10 mouse cellular contexts compared by ENCODE assay signal in genomic region chr10:81389373-81389772, GRCm38 (mm10). TPM values are rescaled to one million over a fixed set of nuclear protein-coding genes. Genes with fewer than 3 reads are reported as not detected.
A peak's percentile ranks its signal among the peaks of the same experiment; 100 is the strongest.
DNase-seq lines count a peak whose midpoint lies in the region; ATAC-seq and TF ChIP-seq lines count a peak whose summit lies in the region.
"Had no signal": no experiment of that assay in that cellular context is flagged by ENCODE, and none has a peak within 500 bp of the region (broad histone marks: within the 10 kb centered on the region; RNA-seq: fewer than 3 reads in every experiment).

No protein-coding gene starts in this region.

- DNase-seq in forebrain, embryonic 10.5 days (ENCODE audit: extremely low spot score, low spot score), result no peak
- no peak for DNase-seq in lung, postnatal 0 days (ENCODE audit: low spot score)
- DNase-seq in right cerebral cortex, adult 18-20 months, result no peak
- no peak for DNase-seq in cerebellum, adult 11-12 months

- H3K36me3 ChIP-seq in forebrain, embryonic 10.5 days (replicated peaks), result peaks cover 48% of the 10 kb centered on the region
- peaks cover 22% of the 10 kb centered on the region for H3K36me3 ChIP-seq in forebrain, embryonic 15.5 days
- peaks cover 27% of the 10 kb centered on the region for H3K36me3 ChIP-seq in lung, embryonic 15.5 days
- no peaks in the 10 kb centered on the region; the same call in none of the 2 replicates for H3K36me3 ChIP-seq in lung, postnatal 0 days (ENCODE audit: insufficient read depth, low read length)
- peaks cover 46% of the 10 kb centered on the region for H3K36me3 ChIP-seq in heart, embryonic 13.5 days
- H3K36me3 ChIP-seq in neural tube, embryonic 13.5 days, result peaks cover 41% of the 10 kb centered on the region

- H3K9ac ChIP-seq in forebrain, embryonic 15.5 days (replicated peaks), result no peak overlapping the region
- peak overlapping the region; percentile 15; the same call in 1 of the 2 replicates for H3K9ac ChIP-seq in lung, embryonic 15.5 days
- no peak overlapping the region for H3K9ac ChIP-seq in lung, postnatal 0 days (replicated peaks; ENCODE audit: low read depth)
- H3K9ac ChIP-seq in heart, embryonic 13.5 days, result peak overlapping the region; percentile 69
- peak overlapping the region; percentile 49 for H3K9ac ChIP-seq in neural tube, embryonic 13.5 days
- H3K9ac ChIP-seq: liver, embryonic 14.5 days had no signal

- no peak for TF ChIP-seq EP300 in lung, postnatal 0 days (IDR thresholded peaks at IDR 0.05)

- H3K4me2 ChIP-seq in forebrain, embryonic 15.5 days (replicated peaks), result no peak overlapping the region
- H3K4me2 ChIP-seq in lung, embryonic 15.5 days, result no peak overlapping the region
- no peak overlapping the region for H3K4me2 ChIP-seq in lung, postnatal 0 days (replicated peaks; ENCODE audit: low read depth, low read length)
- H3K4me2 ChIP-seq in heart, embryonic 13.5 days, result no peak overlapping the region
- H3K4me2 ChIP-seq in neural tube, embryonic 13.5 days, result no peak overlapping the region

- ATAC-seq in forebrain, embryonic 15.5 days (replicated peaks), result no peak
- ATAC-seq in lung, embryonic 15.5 days (ENCODE audit: borderline replicate concordance, extremely low read depth, low FRiP score, low TSS enrichment), result no peak
- ATAC-seq in lung, postnatal 0 days, result no peak
- ATAC-seq in heart, embryonic 13.5 days (ENCODE audit: extremely low read depth, insufficient number of reproducible peaks, low FRiP score, low TSS enrichment), result no peak
- ATAC-seq in neural tube, embryonic 13.5 days (ENCODE audit: low read depth), result no peak

- no peaks in the 10 kb centered on the region for H3K9me3 ChIP-seq in forebrain, embryonic 10.5 days
- H3K9me3 ChIP-seq in forebrain, embryonic 15.5 days, result no peaks in the 10 kb centered on the region
- no peaks in the 10 kb centered on the region for H3K9me3 ChIP-seq in lung, embryonic 15.5 days
- no peaks in the 10 kb centered on the region for H3K9me3 ChIP-seq in lung, postnatal 0 days (ENCODE audit: low read length)
- H3K9me3 ChIP-seq in heart, embryonic 13.5 days, result no peaks in the 10 kb centered on the region
- no peaks in the 10 kb centered on the region for H3K9me3 ChIP-seq in neural tube, embryonic 13.5 days

- H3K27me3 ChIP-seq in forebrain, embryonic 10.5 days (ENCODE audit: poor library complexity, severe bottlenecking), result 0 out of 2 replicates have a peak, but pooled peaks cover 12% of the 10 kb centered on the region
- H3K27me3 ChIP-seq in forebrain, embryonic 15.5 days, result no peaks in the 10 kb centered on the region
- no peaks in the 10 kb centered on the region for H3K27me3 ChIP-seq in lung, embryonic 15.5 days
- no peaks in the 10 kb centered on the region for H3K27me3 ChIP-seq in lung, postnatal 0 days (replicated peaks; ENCODE audit: insufficient read depth, low read length)
- H3K27me3 ChIP-seq in heart, embryonic 13.5 days (replicated peaks), result no peaks in the 10 kb centered on the region
- no peaks in the 10 kb centered on the region for H3K27me3 ChIP-seq in neural tube, embryonic 13.5 days
- H3K27me3 ChIP-seq: CH12.LX had no signal

- 0 out of 2 replicates have a peak overlapping the region, but pooled peaks have one; percentile 21 for H3K27ac ChIP-seq in forebrain, embryonic 10.5 days
- H3K27ac ChIP-seq in forebrain, embryonic 15.5 days (replicated peaks), result no peak overlapping the region
- peak overlapping the region; percentile 9; the same call in 1 of the 2 replicates for H3K27ac ChIP-seq in lung, embryonic 15.5 days
- H3K27ac ChIP-seq in lung, postnatal 0 days (ENCODE audit: low read length), result no peak overlapping the region
- H3K27ac ChIP-seq in heart, embryonic 13.5 days (replicated peaks), result peak overlapping the region; percentile 68
- no peak overlapping the region; the same call in 1 of the 2 replicates for H3K27ac ChIP-seq in neural tube, embryonic 13.5 days (replicated peaks)
- H3K27ac ChIP-seq: liver, embryonic 14.5 days had no signal

- H3K4me3 ChIP-seq in forebrain, embryonic 10.5 days, result no peak overlapping the region
- no peak overlapping the region for H3K4me3 ChIP-seq in forebrain, embryonic 15.5 days
- H3K4me3 ChIP-seq in lung, embryonic 15.5 days, result no peak overlapping the region
- no peak overlapping the region for H3K4me3 ChIP-seq in lung, postnatal 0 days (ENCODE audit: low read depth, low read length)
- no peak overlapping the region for H3K4me3 ChIP-seq in heart, embryonic 13.5 days
- no peak overlapping the region for H3K4me3 ChIP-seq in neural tube, embryonic 13.5 days

- 65% methylated on average over 3 of the region's 3 CpGs for whole genome bisulfite sequencing in forebrain, embryonic 10.5 days
- WGBS in forebrain, embryonic 15.5 days, result 49% methylated on average over 3 of the region's 3 CpGs
- WGBS in lung, embryonic 15.5 days, result 47% methylated on average over 3 of the region's 3 CpGs
- 45% methylated on average over 3 of the region's 3 CpGs for WGBS in lung, postnatal 0 days
- 58% methylated on average over 3 of the region's 3 CpGs for WGBS in heart, embryonic 13.5 days
- 45% methylated on average over 3 of the region's 3 CpGs for WGBS in neural tube, embryonic 13.5 days

- no peak for TF ChIP-seq CTCF in lung, postnatal 0 days (IDR thresholded peaks at IDR 0.05)

- peaks cover 48% of the 10 kb centered on the region for H3K4me1 ChIP-seq in forebrain, embryonic 10.5 days
- peaks cover 29% of the 10 kb centered on the region for H3K4me1 ChIP-seq in forebrain, embryonic 15.5 days
- peaks cover 43% of the 10 kb centered on the region for H3K4me1 ChIP-seq in lung, embryonic 15.5 days
- H3K4me1 ChIP-seq in lung, postnatal 0 days (ENCODE audit: insufficient read depth, low read depth, low read length), result peaks cover 17% of the 10 kb centered on the region
- peaks cover 48% of the 10 kb centered on the region for H3K4me1 ChIP-seq in heart, embryonic 13.5 days
- peaks cover 37% of the 10 kb centered on the region for H3K4me1 ChIP-seq in neural tube, embryonic 13.5 days (replicated peaks)

RNA-seq across cellular contexts. Expression of gene Gm48552, which starts 0.6 kb away (rescaled TPM):
- polyA plus RNA-seq in forebrain, embryonic 10.5 days (2016; fragmentation: Nextera tagmentation; extraction: Ambion mirVana), result 0.78 and 1.4 TPM in 2 replicates
- polyA plus RNA-seq in forebrain, embryonic 15.5 days (2015; fragmentation: Nextera tagmentation; extraction: Ambion mirVana), result 2.9 and 3.1 TPM in 2 replicates
- polyA plus RNA-seq in lung, embryonic 15.5 days (2015; fragmentation: Nextera tagmentation; extraction: Ambion mirVana), result 0.45 and 2.3 TPM in 2 replicates
- 0.20 and 0.63 TPM in 2 replicates for polyA plus RNA-seq in lung, postnatal 0 days (2015; fragmentation: Nextera tagmentation; extraction: Ambion mirVana)
- polyA plus RNA-seq in heart, embryonic 13.5 days (2015; fragmentation: Nextera tagmentation; extraction: Ambion mirVana), result 0.82 and 1.1 TPM in 2 replicates
- 1.3 and 2.5 TPM in 2 replicates for polyA plus RNA-seq in neural tube, embryonic 13.5 days (2015; fragmentation: Nextera tagmentation; extraction: Ambion mirVana)

RNA-seq across cellular contexts. Expression of gene Smim24, which starts 3.5 kb away (rescaled TPM):
- 1.6 and 1.9 TPM in 2 replicates for polyA plus RNA-seq in forebrain, embryonic 10.5 days (2016; fragmentation: Nextera tagmentation; extraction: Ambion mirVana)
- 1.2 and 1.8 TPM in 2 replicates for polyA plus RNA-seq in forebrain, embryonic 15.5 days (2015; fragmentation: Nextera tagmentation; extraction: Ambion mirVana)
- 4.4 TPM in 2 replicates for polyA plus RNA-seq in lung, embryonic 15.5 days (2015; fragmentation: Nextera tagmentation; extraction: Ambion mirVana)
- polyA plus RNA-seq in lung, postnatal 0 days (2015; fragmentation: Nextera tagmentation; extraction: Ambion mirVana), result 3.1 and 3.6 TPM in 2 replicates
- polyA plus RNA-seq in heart, embryonic 13.5 days (2015; fragmentation: Nextera tagmentation; extraction: Ambion mirVana), result 2.7 and 3.1 TPM in 2 replicates
- 1.8 and 3.1 TPM in 2 replicates for polyA plus RNA-seq in neural tube, embryonic 13.5 days (2015; fragmentation: Nextera tagmentation; extraction: Ambion mirVana)

RNA-seq across cellular contexts. Expression of gene Gm48551, which starts 5.1 kb away (rescaled TPM):
- polyA plus RNA-seq in forebrain, embryonic 10.5 days (2016; fragmentation: Nextera tagmentation; extraction: Ambion mirVana), result 2.6 and 3.1 TPM in 2 replicates
- 5.4 and 6.6 TPM in 2 replicates for polyA plus RNA-seq in forebrain, embryonic 15.5 days (2015; fragmentation: Nextera tagmentation; extraction: Ambion mirVana)
- 1.6 and 2.7 TPM in 2 replicates for polyA plus RNA-seq in lung, embryonic 15.5 days (2015; fragmentation: Nextera tagmentation; extraction: Ambion mirVana)
- polyA plus RNA-seq in lung, postnatal 0 days (2015; fragmentation: Nextera tagmentation; extraction: Ambion mirVana), result 2.4 and 3.0 TPM in 2 replicates
- polyA plus RNA-seq in heart, embryonic 13.5 days (2015; fragmentation: Nextera tagmentation; extraction: Ambion mirVana), result 2.1 and 2.3 TPM in 2 replicates
- polyA plus RNA-seq in neural tube, embryonic 13.5 days (2015; fragmentation: Nextera tagmentation; extraction: Ambion mirVana), result 5.2 and 8.2 TPM in 2 replicates

RNA-seq across cellular contexts. Expression of gene Dohh, which starts 5.1 kb away (rescaled TPM):
- polyA plus RNA-seq in forebrain, embryonic 10.5 days (2016; fragmentation: Nextera tagmentation; extraction: Ambion mirVana), result 96.8 and 97.9 TPM in 2 replicates
- polyA plus RNA-seq in forebrain, embryonic 15.5 days (2015; fragmentation: Nextera tagmentation; extraction: Ambion mirVana), result 88.2 and 89.0 TPM in 2 replicates
- 75.9 and 79.8 TPM in 2 replicates for polyA plus RNA-seq in lung, embryonic 15.5 days (2015; fragmentation: Nextera tagmentation; extraction: Ambion mirVana)
- polyA plus RNA-seq in lung, postnatal 0 days (2015; fragmentation: Nextera tagmentation; extraction: Ambion mirVana), result 49.4 and 55.2 TPM in 2 replicates
- 69.7 and 73.6 TPM in 2 replicates for polyA plus RNA-seq in heart, embryonic 13.5 days (2015; fragmentation: Nextera tagmentation; extraction: Ambion mirVana)
- polyA plus RNA-seq in neural tube, embryonic 13.5 days (2015; fragmentation: Nextera tagmentation; extraction: Ambion mirVana), result 72.2 and 75.2 TPM in 2 replicates

RNA-seq across cellular contexts. Expression of gene Fzr1, which starts 11.1 kb away (rescaled TPM):
- polyA plus RNA-seq in forebrain, embryonic 10.5 days (2016; fragmentation: Nextera tagmentation; extraction: Ambion mirVana), result 135 and 139 TPM in 2 replicates
- polyA plus RNA-seq in forebrain, embryonic 15.5 days (2015; fragmentation: Nextera tagmentation; extraction: Ambion mirVana), result 133 and 135 TPM in 2 replicates
- 110 and 115 TPM in 2 replicates for polyA plus RNA-seq in lung, embryonic 15.5 days (2015; fragmentation: Nextera tagmentation; extraction: Ambion mirVana)
- polyA plus RNA-seq in lung, postnatal 0 days (2015; fragmentation: Nextera tagmentation; extraction: Ambion mirVana), result 39.5 and 39.7 TPM in 2 replicates
- polyA plus RNA-seq in heart, embryonic 13.5 days (2015; fragmentation: Nextera tagmentation; extraction: Ambion mirVana), result 72.2 and 78.1 TPM in 2 replicates
- 105 and 112 TPM in 2 replicates for polyA plus RNA-seq in neural tube, embryonic 13.5 days (2015; fragmentation: Nextera tagmentation; extraction: Ambion mirVana)

Comparison
In these comparisons a context has a peak if more than half of its experiments do, and no peak if none do; other contexts are left out.
1. H3K27ac ChIP-seq: peak in forebrain, embryonic 10.5 days (single experiment), lung, embryonic 15.5 days (single experiment) and heart, embryonic 13.5 days (single experiment); none in forebrain, embryonic 15.5 days (single experiment), lung, postnatal 0 days (single experiment) and neural tube, embryonic 13.5 days (single experiment).
2. H3K9ac ChIP-seq: peak in lung, embryonic 15.5 days (single experiment), heart, embryonic 13.5 days (single experiment) and neural tube, embryonic 13.5 days (single experiment); none in forebrain, embryonic 15.5 days (single experiment) and lung, postnatal 0 days (single experiment).